Mouse (Mus musculus): ENCODE measurements around the gene Itpr1. TPM values are rescaled to one million over a fixed set of nuclear protein-coding genes. Genes with fewer than 3 reads are reported as not detected.

The Itpr1 gene
- polyA plus RNA-seq, 1 experiment from 2014 or later, result 16.7 TPM

GRCm38 (mm10) chr6:108307770-108308169 lies 94.9 kb downstream of the Itpr1 start:
- H3K9ac ChIP-seq (ENCODE audit: low read depth, low read length), result no peak overlapping the region
- peaks cover 40% of the 10 kb centered on the region for H3K4me1 ChIP-seq (ENCODE audit: control insufficient read depth, insufficient read depth, low read length)
- no peaks in the 10 kb centered on the region for H3K27me3 ChIP-seq (ENCODE audit: control insufficient read depth, insufficient read depth, low read length)
- H3K27ac ChIP-seq (ENCODE audit: low read depth, low read length), result no peak overlapping the region
- 88% methylated on average over 6 of the region's 6 CpGs for WGBS (ENCODE audit: insufficient replicate concordance)
- no peak overlapping the region for H3K4me2 ChIP-seq
- no peak for ATAC-seq (replicated peaks; ENCODE audit: insufficient number of reproducible peaks, low FRiP score, low TSS enrichment)
- H3K4me3 ChIP-seq (ENCODE audit: low read depth, low read length), result no peak overlapping the region
- H3K9me3 ChIP-seq (replicated peaks; ENCODE audit: control insufficient read depth, low read length), result no peaks in the 10 kb centered on the region
- no peaks in the 10 kb centered on the region for H3K36me3 ChIP-seq (ENCODE audit: control insufficient read depth, insufficient read depth, low read length)

GRCm38 (mm10) chr6:108309391-108310182 lies 96.7 kb downstream of the Itpr1 start:
- H3K4me1 ChIP-seq (ENCODE audit: control insufficient read depth, insufficient read depth, low read length), result peaks cover 28% of the 10 kb centered on the region
- no peaks in the 10 kb centered on the region for H3K27me3 ChIP-seq (ENCODE audit: control insufficient read depth, insufficient read depth, low read length)
- no peak overlapping the region for H3K4me2 ChIP-seq
- no peaks in the 10 kb centered on the region for H3K36me3 ChIP-seq (ENCODE audit: control insufficient read depth, insufficient read depth, low read length)
- H3K27ac ChIP-seq (ENCODE audit: low read depth, low read length), result no peak overlapping the region
- no peaks in the 10 kb centered on the region for H3K9me3 ChIP-seq (replicated peaks; ENCODE audit: control insufficient read depth, low read length)
- no peak for ATAC-seq (replicated peaks; ENCODE audit: insufficient number of reproducible peaks, low FRiP score, low TSS enrichment)
- H3K9ac ChIP-seq (ENCODE audit: low read depth, low read length), result no peak overlapping the region
- 42% methylated on average over 8 of the region's 8 CpGs for WGBS (ENCODE audit: insufficient replicate concordance)
- no peak overlapping the region for H3K4me3 ChIP-seq (ENCODE audit: low read depth, low read length)

- peaks cover 10% of the 10 kb centered on the region for H3K4me1 ChIP-seq (ENCODE audit: control insufficient read depth, insufficient read depth, low read length)
- no peaks in the 10 kb centered on the region for H3K9me3 ChIP-seq (replicated peaks; ENCODE audit: control insufficient read depth, low read length)
- H3K27ac ChIP-seq (ENCODE audit: low read depth, low read length), result no peak overlapping the region
- ATAC-seq (replicated peaks; ENCODE audit: insufficient number of reproducible peaks, low FRiP score, low TSS enrichment), result no peak
- H3K9ac ChIP-seq (ENCODE audit: low read depth, low read length), result no peak overlapping the region
- no peaks in the 10 kb centered on the region for H3K27me3 ChIP-seq (ENCODE audit: control insufficient read depth, insufficient read depth, low read length)
- H3K4me3 ChIP-seq (ENCODE audit: low read depth, low read length), result no peak overlapping the region
- WGBS (ENCODE audit: insufficient replicate concordance), result 77% methylated on average over 1 of the region's 1 CpGs
- no peak overlapping the region for H3K4me2 ChIP-seq
- H3K36me3 ChIP-seq (ENCODE audit: control insufficient read depth, insufficient read depth, low read length), result no peaks in the 10 kb centered on the region
Observed at GRCm38 (mm10) chr6:108313056-108313455, 100.2 kb downstream of the Itpr1 start.

- Histone ChIP-seq H3K36me3 (ENCODE audit: control insufficient read depth, insufficient read depth, low read length) (no peaks in the 10 kb centered on the region), H3K4me3 (ENCODE audit: low read depth, low read length) (no peak overlapping the region), H3K4me1 (ENCODE audit: control insufficient read depth, insufficient read depth, low read length) (peaks cover 10% of the 10 kb centered on the region), H3K27ac (ENCODE audit: low read depth, low read length) (no peak overlapping the region), H3K27me3 (ENCODE audit: control insufficient read depth, insufficient read depth, low read length) (no peaks in the 10 kb centered on the region), H3K9ac (ENCODE audit: low read depth, low read length) (no peak overlapping the region), H3K4me2 (no peak overlapping the region), H3K9me3 (replicated peaks; ENCODE audit: control insufficient read depth, low read length) (no peaks in the 10 kb centered on the region)
- WGBS (ENCODE audit: insufficient replicate concordance), result 82% methylated on average over 1 of the region's 1 CpGs
- ATAC-seq (replicated peaks; ENCODE audit: insufficient number of reproducible peaks, low FRiP score, low TSS enrichment), result no peak
Observed at GRCm38 (mm10) chr6:108313997-108314396, 101.1 kb downstream of the Itpr1 start.

- peaks cover 3% of the 10 kb centered on the region for H3K4me1 ChIP-seq (ENCODE audit: control insufficient read depth, insufficient read depth, low read length)
- H3K27me3 ChIP-seq (ENCODE audit: control insufficient read depth, insufficient read depth, low read length), result no peaks in the 10 kb centered on the region
- H3K36me3 ChIP-seq (ENCODE audit: control insufficient read depth, insufficient read depth, low read length), result no peaks in the 10 kb centered on the region
- ATAC-seq (replicated peaks; ENCODE audit: insufficient number of reproducible peaks, low FRiP score, low TSS enrichment), result no peak
- H3K27ac ChIP-seq (ENCODE audit: low read depth, low read length), result no peak overlapping the region
- 72% methylated on average over 4 of the region's 4 CpGs for WGBS (ENCODE audit: insufficient replicate concordance)
- no peak overlapping the region for H3K9ac ChIP-seq (ENCODE audit: low read depth, low read length)
- no peak overlapping the region for H3K4me2 ChIP-seq
- H3K9me3 ChIP-seq (replicated peaks; ENCODE audit: control insufficient read depth, low read length), result no peaks in the 10 kb centered on the region
- H3K4me3 ChIP-seq (ENCODE audit: low read depth, low read length), result no peak overlapping the region
Observed at GRCm38 (mm10) chr6:108316268-108316824, 103.5 kb downstream of the Itpr1 start.

GRCm38 (mm10) chr6:108316951-108317350 lies 104.1 kb downstream of the Itpr1 start:
- Histone ChIP-seq H3K4me3 (ENCODE audit: low read depth, low read length) (no peak overlapping the region), H3K9me3 (replicated peaks; ENCODE audit: control insufficient read depth, low read length) (no peaks in the 10 kb centered on the region), H3K9ac (ENCODE audit: low read depth, low read length) (no peak overlapping the region), H3K27ac (ENCODE audit: low read depth, low read length) (no peak overlapping the region), H3K4me1 (ENCODE audit: control insufficient read depth, insufficient read depth, low read length) (peaks cover 7% of the 10 kb centered on the region), H3K36me3 (ENCODE audit: control insufficient read depth, insufficient read depth, low read length) (no peaks in the 10 kb centered on the region), H3K4me2 (no peak overlapping the region), H3K27me3 (ENCODE audit: control insufficient read depth, insufficient read depth, low read length) (no peaks in the 10 kb centered on the region)
- WGBS (ENCODE audit: insufficient replicate concordance), result 82% methylated on average over 1 of the region's 1 CpGs
- ATAC-seq (replicated peaks; ENCODE audit: insufficient number of reproducible peaks, low FRiP score, low TSS enrichment), result no peak

GRCm38 (mm10) chr6:108321653-108322052 lies 108.8 kb downstream of the Itpr1 start:
- no peak; the same call in 1 of the 2 replicates for ATAC-seq (replicated peaks; ENCODE audit: insufficient number of reproducible peaks, low FRiP score, low TSS enrichment)

GRCm38 (mm10) chr6:108324464-108325025 lies 111.6 kb downstream of the Itpr1 start:
- H3K27me3 ChIP-seq (ENCODE audit: control insufficient read depth, insufficient read depth, low read length), result no peaks in the 10 kb centered on the region
- 75% methylated on average over 6 of the region's 6 CpGs for WGBS (ENCODE audit: insufficient replicate concordance)
- peaks cover 17% of the 10 kb centered on the region for H3K4me1 ChIP-seq (ENCODE audit: control insufficient read depth, insufficient read depth, low read length)
- ATAC-seq (replicated peaks; ENCODE audit: insufficient number of reproducible peaks, low FRiP score, low TSS enrichment), result no peak
- no peak overlapping the region for H3K27ac ChIP-seq (ENCODE audit: low read depth, low read length)
- no peak overlapping the region for H3K4me2 ChIP-seq
- H3K4me3 ChIP-seq (ENCODE audit: low read depth, low read length), result no peak overlapping the region
- no peaks in the 10 kb centered on the region for H3K36me3 ChIP-seq (ENCODE audit: control insufficient read depth, insufficient read depth, low read length)
- H3K9ac ChIP-seq (ENCODE audit: low read depth, low read length), result no peak overlapping the region
- H3K9me3 ChIP-seq (replicated peaks; ENCODE audit: control insufficient read depth, low read length), result no peaks in the 10 kb centered on the region

More at GRCm38 (mm10) chr6:108321653-108322052, 108.8 kb downstream of the Itpr1 start:
- H3K4me2 ChIP-seq, result no peak overlapping the region
- H3K9me3 ChIP-seq (replicated peaks; ENCODE audit: control insufficient read depth, low read length), result no peaks in the 10 kb centered on the region
- no peak overlapping the region for H3K4me3 ChIP-seq (ENCODE audit: low read depth, low read length)
- peaks cover 16% of the 10 kb centered on the region for H3K4me1 ChIP-seq (ENCODE audit: control insufficient read depth, insufficient read depth, low read length)
- H3K36me3 ChIP-seq (ENCODE audit: control insufficient read depth, insufficient read depth, low read length), result no peaks in the 10 kb centered on the region
- no peak overlapping the region for H3K27ac ChIP-seq (ENCODE audit: low read depth, low read length)
- no peaks in the 10 kb centered on the region for H3K27me3 ChIP-seq (ENCODE audit: control insufficient read depth, insufficient read depth, low read length)
- H3K9ac ChIP-seq (ENCODE audit: low read depth, low read length), result no peak overlapping the region
- 70% methylated on average over 2 of the region's 2 CpGs for WGBS (ENCODE audit: insufficient replicate concordance)
